Mouse (Mus musculus) lung, embryonic 15.5 days (tissue): Measurements from ENCODE around the gene Tmem242. TPM values are rescaled to one million over a fixed set of nuclear protein-coding genes. Genes with fewer than 3 reads are reported as not detected.
"Not testable (repeated sequence)": the region's sequence is repeated elsewhere in the genome, so short reads cannot be mapped to it uniquely, and the experiment has no call there.

Experiments used
- ATAC-seq: fragments of 200-750 bp; cut with Nextera tagmentation; 2 replicates; pipeline ENCODE4 v1.8.0; 2017; ENCODE audit warnings: moderate number of reproducible peaks, borderline replicate concordance; ENCODE audit not compliant: low FRiP score, low TSS enrichment; ENCODE audit errors: extremely low read depth
- H3K27ac ChIP-seq: fragments of 300-500 bp; sonication (generic); 2 replicates; pipeline ENCODE4 v1.5.1; 2015; ENCODE audit warnings: moderate library complexity, mild to moderate bottlenecking, inconsistent platforms
- H3K27me3 ChIP-seq: fragments of 300-500 bp; sonication (generic); 2 replicates; pipeline ENCODE4 v1.6.1; 2015; ENCODE audit warnings: inconsistent platforms
- H3K36me3 ChIP-seq: fragments of 300-500 bp; sonication (generic); 2 replicates; pipeline ENCODE4 v1.6.1; 2015; ENCODE audit warnings: inconsistent platforms
- H3K4me1 ChIP-seq: fragments of 300-500 bp; sonication (generic); 2 replicates; pipeline ENCODE4 v1.6.1; 2015; ENCODE audit warnings: inconsistent platforms
- H3K4me2 ChIP-seq: fragments of 300-500 bp; sonication (generic); 2 replicates; pipeline ENCODE4 v1.6.1; 2015; ENCODE audit warnings: inconsistent platforms, mild to moderate bottlenecking, moderate library complexity
- H3K4me3 ChIP-seq: fragments of 300-500 bp; sonication (generic); 2 replicates; pipeline ENCODE4 v1.5.1; 2015; ENCODE audit warnings: mild to moderate bottlenecking, inconsistent platforms
- H3K9ac ChIP-seq: fragments of 300-500 bp; sonication (generic); 2 replicates; pipeline ENCODE4 v1.6.1; 2015; ENCODE audit warnings: inconsistent platforms
- H3K9me3 ChIP-seq: fragments of 300-500 bp; sonication (generic); 2 replicates; pipeline ENCODE4 v1.6.1; 2016; ENCODE audit warnings: inconsistent platforms
- WGBS: fragments of 180-500 bp; shearing (Covaris S2); methylation state at CpG from one replicate; pipeline ENCODE4 v1.1.7; 2015; 5-methylcytosine and 5-hydroxymethylcytosine counted together
- polyA plus RNA-seq: library from polyadenylated mRNA; unstranded; fragments of >200 nt; fragmentation: Nextera tagmentation; extraction: Ambion mirVana; gene quantifications from 2 replicates; pipeline ENCODE4 v1.2.1, GENCODE M21; 2015

Gene Tmem242
- polyA plus RNA-seq, 1 experiment from 2014 or later, result 118 TPM

- WGBS, result 77% methylated on average over 5 of the region's 5 CpGs
- not testable (repeated sequence) for H3K9ac ChIP-seq, ATAC-seq
Measured at GRCm38 (mm10) chr17:5442403-5442802, 2.3 kb upstream of the Tmem242 start.

GRCm38 (mm10) chr17:5439831-5440158, 264 bp downstream of the Tmem242 start:
- 0 out of 2 replicates have a peak, but pooled peaks cover 6% of the 10 kb centered on the region for H3K36me3 ChIP-seq
- H3K4me1 ChIP-seq, result peaks cover 21% of the 10 kb centered on the region
- H3K27ac ChIP-seq, result no peak overlapping the region
- no peaks in the 10 kb centered on the region for H3K9me3 ChIP-seq
- H3K9ac ChIP-seq, result peak overlapping the region; percentile 69
- H3K27me3 ChIP-seq, result no peaks in the 10 kb centered on the region
- WGBS, result 1% methylated on average over 8 of the region's 8 CpGs
- peak overlapping the region; percentile 68 for H3K4me2 ChIP-seq
- peak; percentile 46; the same call in 1 of the 2 replicates for ATAC-seq
- H3K4me3 ChIP-seq, result peak overlapping the region; percentile 60

More at GRCm38 (mm10) chr17:5442403-5442802, 2.3 kb upstream of the Tmem242 start:
- H3K9me3 ChIP-seq, H3K27ac ChIP-seq, H3K27me3 ChIP-seq, H3K36me3 ChIP-seq, H3K4me2 ChIP-seq, H3K4me3 ChIP-seq: not testable (repeated sequence)
- peaks cover 21% of the 10 kb centered on the region for H3K4me1 ChIP-seq

GRCm38 (mm10) chr17:5429772-5430133, 10.3 kb downstream of the Tmem242 start:
- Histone ChIP-seq H3K9ac (no peak overlapping the region), H3K9me3 (no peaks in the 10 kb centered on the region), H3K4me2 (no peak overlapping the region), H3K4me3 (no peak overlapping the region), H3K27me3 (no peaks in the 10 kb centered on the region), H3K27ac (no peak overlapping the region), H3K36me3 (peaks cover 22% of the 10 kb centered on the region), H3K4me1 (no peaks in the 10 kb centered on the region)
- 76% methylated on average over 9 of the region's 9 CpGs for WGBS
- 0 out of 2 replicates have a peak, but pooled peaks have one; percentile 11 for ATAC-seq

- H3K4me3 ChIP-seq, result no peak overlapping the region
- peak; percentile 62; the same call in 1 of the 2 replicates for ATAC-seq
Measured at GRCm38 (mm10) chr17:5429090-5429771, 10.8 kb downstream of the Tmem242 start.

GRCm38 (mm10) chr17:5425204-5425603, 14.9 kb downstream of the Tmem242 start:
- Histone ChIP-seq H3K4me3 (no peak overlapping the region), H3K9me3 (no peaks in the 10 kb centered on the region), H3K27ac (no peak overlapping the region), H3K9ac (no peak overlapping the region), H3K4me2 (no peak overlapping the region), H3K36me3 (peaks cover 2% of the 10 kb centered on the region; the same call in 1 of the 2 replicates), H3K27me3 (no peaks in the 10 kb centered on the region), H3K4me1 (no peaks in the 10 kb centered on the region)
- WGBS, result 35% methylated on average over 3 of the region's 3 CpGs
- ATAC-seq, result no peak

More at GRCm38 (mm10) chr17:5429090-5429771, 10.8 kb downstream of the Tmem242 start:
- Histone ChIP-seq H3K4me1 (no peaks in the 10 kb centered on the region), H3K9me3 (no peaks in the 10 kb centered on the region), H3K4me2 (no peak overlapping the region), H3K36me3 (peaks cover 22% of the 10 kb centered on the region), H3K27ac (no peak overlapping the region), H3K27me3 (no peaks in the 10 kb centered on the region), H3K9ac (no peak overlapping the region)
- WGBS, result 56% methylated on average over 10 of the region's 10 CpGs

- no peak overlapping the region for H3K4me2 ChIP-seq
- no peaks in the 10 kb centered on the region for H3K27me3 ChIP-seq
- peaks cover 10% of the 10 kb centered on the region; the same call in 1 of the 2 replicates for H3K36me3 ChIP-seq
- H3K9ac ChIP-seq, result no peak overlapping the region
- 80% methylated on average over 8 of the region's 8 CpGs for WGBS
- H3K4me3 ChIP-seq, result no peak overlapping the region
- H3K4me1 ChIP-seq, result no peaks in the 10 kb centered on the region
- no peak overlapping the region for H3K27ac ChIP-seq
- no peaks in the 10 kb centered on the region for H3K9me3 ChIP-seq
- no peak for ATAC-seq
Measured at GRCm38 (mm10) chr17:5424156-5424555, 15.9 kb downstream of the Tmem242 start.

- 35% methylated on average over 4 of the region's 4 CpGs for WGBS
Measured at GRCm38 (mm10) chr17:5421835-5422234, 18.2 kb downstream of the Tmem242 start.

GRCm38 (mm10) chr17:5419771-5420518, 20.1 kb downstream of the Tmem242 start:
- no peak for ATAC-seq
- whole genome bisulfite sequencing, result 58% methylated on average over 6 of the region's 6 CpGs

More at GRCm38 (mm10) chr17:5421835-5422234, 18.2 kb downstream of the Tmem242 start:
- H3K27me3 ChIP-seq, result no peaks in the 10 kb centered on the region
- H3K4me1 ChIP-seq, result no peaks in the 10 kb centered on the region
- H3K9me3 ChIP-seq, result no peaks in the 10 kb centered on the region
- H3K4me2 ChIP-seq, result no peak overlapping the region
- H3K36me3 ChIP-seq, result peaks cover 26% of the 10 kb centered on the region
- no peak overlapping the region for H3K9ac ChIP-seq
- ATAC-seq, result 0 out of 2 replicates have a peak, but pooled peaks have one; percentile 46
- no peak overlapping the region for H3K4me3 ChIP-seq
- no peak overlapping the region for H3K27ac ChIP-seq

GRCm38 (mm10) chr17:5419056-5419455, 21.0 kb downstream of the Tmem242 start:
- H3K27me3 ChIP-seq, result no peaks in the 10 kb centered on the region
- peaks cover 26% of the 10 kb centered on the region for H3K36me3 ChIP-seq
- H3K9ac ChIP-seq, result no peak overlapping the region
- H3K4me1 ChIP-seq, result no peaks in the 10 kb centered on the region
- 79% methylated on average over 9 of the region's 9 CpGs for WGBS
- H3K9me3 ChIP-seq, result no peaks in the 10 kb centered on the region
- no peak overlapping the region for H3K4me2 ChIP-seq
- no peak overlapping the region for H3K27ac ChIP-seq
- no peak for ATAC-seq
- no peak overlapping the region for H3K4me3 ChIP-seq

More at GRCm38 (mm10) chr17:5419771-5420518, 20.1 kb downstream of the Tmem242 start:
- H3K9ac ChIP-seq, result no peak overlapping the region
- peaks cover 26% of the 10 kb centered on the region for H3K36me3 ChIP-seq
- no peak overlapping the region for H3K4me2 ChIP-seq
- H3K9me3 ChIP-seq, result no peaks in the 10 kb centered on the region
- no peak overlapping the region for H3K4me3 ChIP-seq
- H3K27ac ChIP-seq, result no peak overlapping the region
- no peaks in the 10 kb centered on the region for H3K4me1 ChIP-seq
- no peaks in the 10 kb centered on the region for H3K27me3 ChIP-seq

- Histone ChIP-seq H3K27ac (no peak within 1 kb of the TSS), H3K4me3 (no peak within 1 kb of the TSS), H3K9ac (no peak within 1 kb of the TSS), H3K9me3 (no peaks in the 10 kb centered on the region), H3K4me2 (no peak within 1 kb of the TSS), H3K36me3 (peaks cover 26% of the 10 kb centered on the region), H3K27me3 (no peaks in the 10 kb centered on the region), H3K4me1 (no peaks in the 10 kb centered on the region)
- ATAC-seq, result no peak
- 93% methylated on average over 11 of the region's 11 CpGs for WGBS
Measured at GRCm38 (mm10) chr17:5418545-5418944, 21.5 kb downstream of the Tmem242 start, which contains the start of gene Ldhal6b. TSS of gene Ldhal6b (minus strand) at chr17:5418767.

GRCm38 (mm10) chr17:5416518-5416917, 23.5 kb downstream of the Tmem242 start:
- H3K4me1 ChIP-seq, result no peaks in the 10 kb centered on the region
- peaks cover 26% of the 10 kb centered on the region for H3K36me3 ChIP-seq
- no peaks in the 10 kb centered on the region for H3K9me3 ChIP-seq
- no peak for ATAC-seq
- H3K27me3 ChIP-seq, result no peaks in the 10 kb centered on the region
- no peak overlapping the region for H3K4me3 ChIP-seq
- H3K27ac ChIP-seq, result no peak overlapping the region
- no peak overlapping the region for H3K9ac ChIP-seq
- 90% methylated on average over 3 of the region's 3 CpGs for WGBS
- no peak overlapping the region for H3K4me2 ChIP-seq

- Histone ChIP-seq H3K4me3 (no peak overlapping the region), H3K36me3 (peaks cover 24% of the 10 kb centered on the region), H3K9me3 (no peaks in the 10 kb centered on the region), H3K9ac (no peak overlapping the region), H3K4me1 (no peaks in the 10 kb centered on the region), H3K27ac (no peak overlapping the region), H3K27me3 (no peaks in the 10 kb centered on the region), H3K4me2 (no peak overlapping the region)
- WGBS, result 79% methylated on average over 3 of the region's 3 CpGs
- no peak for ATAC-seq
Measured at GRCm38 (mm10) chr17:5414041-5414440, 26.0 kb downstream of the Tmem242 start.
